Mouse (Mus musculus): ENCODE measurements at regions not wholly inside any gene's neighbourhood (a gene's known extent, or its start where the extent isn't known, plus 50 kb on each side); places are given as distances from the start of the nearest gene placed in this dataset.

- no peak for DNase-seq (ENCODE audit: low read depth in 1 of 2, low spot score in 2 of 2)
These were observed 119.3 kb downstream of the Ttc8 start for GRCm38 (mm10) chr12:99039497-99040322.

- DNase-seq (ENCODE audit: low read depth in 1 of 2, low spot score in 2 of 2) = no peak
These were observed 121.2 kb downstream of the Ttc8 start for GRCm38 (mm10) chr12:99041606-99042005.

GRCm38 (mm10) chr12:99042918-99043862, 122.8 kb downstream of the Ttc8 start:
- no peak for DNase-seq (ENCODE audit: low read depth in 1 of 2, low spot score in 2 of 2)

- no peak for DNase-seq (ENCODE audit: low read depth in 1 of 2, low spot score in 2 of 2)
These were observed 124.1 kb downstream of the Ttc8 start for GRCm38 (mm10) chr12:99044477-99044876.

- DNase-seq (ENCODE audit: low read depth in 1 of 2, low spot score in 2 of 2) = no peak
These were observed 130.1 kb downstream of the Ttc8 start for GRCm38 (mm10) chr12:99050426-99050825.

- DNase-seq (ENCODE audit: low read depth in 1 of 2, low spot score in 2 of 2) = no peak
These were observed 132.2 kb downstream of the Ttc8 start for GRCm38 (mm10) chr12:99052599-99052998.

- DNase-seq (ENCODE audit: low read depth in 1 of 2, low spot score in 2 of 2) = no peak
These were observed 137.1 kb downstream of the Ttc8 start for GRCm38 (mm10) chr12:99057521-99057920.

GRCm38 (mm10) chr12:99058916-99059315, 138.5 kb downstream of the Ttc8 start:
- no peak for DNase-seq (ENCODE audit: low read depth in 1 of 2, low spot score in 2 of 2)

GRCm38 (mm10) chr12:99059491-99059890, 139.1 kb downstream of the Ttc8 start:
- DNase-seq (ENCODE audit: low read depth in 1 of 2, low spot score in 2 of 2) = no peak

GRCm38 (mm10) chr12:99060702-99061101, 140.3 kb downstream of the Ttc8 start:
- no peak for DNase-seq (ENCODE audit: low read depth in 1 of 2, low spot score in 2 of 2)

GRCm38 (mm10) chr12:99063441-99063840, 143.1 kb downstream of the Ttc8 start:
- no peak for DNase-seq (ENCODE audit: low read depth in 1 of 2, low spot score in 2 of 2)

GRCm38 (mm10) chr12:99063885-99064284, 143.5 kb downstream of the Ttc8 start:
- no peak for DNase-seq (ENCODE audit: low read depth in 1 of 2, low spot score in 2 of 2)

- DNase-seq (ENCODE audit: low read depth in 1 of 2, low spot score in 2 of 2) = no peak
These were observed 147.6 kb downstream of the Ttc8 start for GRCm38 (mm10) chr12:99067962-99068361.

- DNase-seq (ENCODE audit: low read depth in 1 of 2, low spot score in 2 of 2) = no peak
These were observed 153.4 kb downstream of the Ttc8 start for GRCm38 (mm10) chr12:99073766-99074165.

GRCm38 (mm10) chr12:99077366-99077765, 157.0 kb downstream of the Ttc8 start:
- no peak for DNase-seq (ENCODE audit: low read depth in 1 of 2, low spot score in 2 of 2)

GRCm38 (mm10) chr12:99079873-99080272, 159.5 kb downstream of the Ttc8 start:
- no peak for DNase-seq (ENCODE audit: low read depth in 1 of 2, low spot score in 2 of 2)

- DNase-seq (ENCODE audit: low read depth in 1 of 2, low spot score in 2 of 2) = no peak
These were observed 163.2 kb downstream of the Ttc8 start for GRCm38 (mm10) chr12:99083616-99084015.

- peak; percentile 26 to 57 for DNase-seq (ENCODE audit: low read depth in 1 of 2, low spot score in 2 of 2)
These were observed 163.8 kb downstream of the Ttc8 start for GRCm38 (mm10) chr12:99084144-99084543.

GRCm38 (mm10) chr12:99087286-99087685, 166.9 kb downstream of the Ttc8 start:
- no peak for DNase-seq (ENCODE audit: low read depth in 1 of 2, low spot score in 2 of 2)

GRCm38 (mm10) chr12:99091770-99092169, 171.4 kb downstream of the Ttc8 start:
- no peak for DNase-seq (ENCODE audit: low read depth in 1 of 2, low spot score in 2 of 2)

GRCm38 (mm10) chr12:99093151-99093550, 172.8 kb downstream of the Ttc8 start:
- DNase-seq (ENCODE audit: low read depth in 1 of 2, low spot score in 2 of 2) = no peak

GRCm38 (mm10) chr12:99093989-99094388, 173.6 kb downstream of the Ttc8 start:
- DNase-seq (ENCODE audit: low read depth in 1 of 2, low spot score in 2 of 2) = no peak

Measured in monocyte, adult 2 months (primary cell).